Mouse (Mus musculus) E14TG2a.4 (cell line): Measurements from ENCODE around the gene Sdk2.

ENCODE experiments used
- H3K27me3 ChIP-seq: 2 replicates; pipeline ENCODE4 v1.6.1; 2014; ENCODE audit warnings: low read length, control low read depth; ENCODE audit not compliant: insufficient read depth
- H3K36me3 ChIP-seq: 2 replicates; pipeline ENCODE4 v1.6.1; 2014; ENCODE audit warnings: low read length, control low read depth; ENCODE audit not compliant: insufficient read depth
- H3K4me1 ChIP-seq: replicated peaks from 2 replicates; pipeline ENCODE4 v1.6.1; 2014; ENCODE audit warnings: low read depth, low read length, control low read depth
- H3K4me3 ChIP-seq: replicated peaks from 2 replicates; pipeline ENCODE4 v1.5.1; 2014; ENCODE audit warnings: mild to moderate bottlenecking, low read length
- H3K9me3 ChIP-seq: 2 replicates; pipeline ENCODE4 v1.6.1; 2014; ENCODE audit warnings: low read length, control low read depth
- CTCF ChIP-seq: conservative IDR thresholded peaks from 2 replicates; pipeline ENCODE4 v1.5.1; 2014; ENCODE audit warnings: low read length
- NANOG ChIP-seq: IDR thresholded peaks from 2 replicates; pipeline ENCODE4 v1.6.1; 2014; ENCODE audit warnings: borderline replicate concordance, low read length, mixed read lengths
- POU5F1 ChIP-seq: IDR thresholded peaks from 2 replicates; pipeline ENCODE4 v1.6.1; 2014; ENCODE audit warnings: low read length, borderline replicate concordance

Sdk2 gene

DNA sequence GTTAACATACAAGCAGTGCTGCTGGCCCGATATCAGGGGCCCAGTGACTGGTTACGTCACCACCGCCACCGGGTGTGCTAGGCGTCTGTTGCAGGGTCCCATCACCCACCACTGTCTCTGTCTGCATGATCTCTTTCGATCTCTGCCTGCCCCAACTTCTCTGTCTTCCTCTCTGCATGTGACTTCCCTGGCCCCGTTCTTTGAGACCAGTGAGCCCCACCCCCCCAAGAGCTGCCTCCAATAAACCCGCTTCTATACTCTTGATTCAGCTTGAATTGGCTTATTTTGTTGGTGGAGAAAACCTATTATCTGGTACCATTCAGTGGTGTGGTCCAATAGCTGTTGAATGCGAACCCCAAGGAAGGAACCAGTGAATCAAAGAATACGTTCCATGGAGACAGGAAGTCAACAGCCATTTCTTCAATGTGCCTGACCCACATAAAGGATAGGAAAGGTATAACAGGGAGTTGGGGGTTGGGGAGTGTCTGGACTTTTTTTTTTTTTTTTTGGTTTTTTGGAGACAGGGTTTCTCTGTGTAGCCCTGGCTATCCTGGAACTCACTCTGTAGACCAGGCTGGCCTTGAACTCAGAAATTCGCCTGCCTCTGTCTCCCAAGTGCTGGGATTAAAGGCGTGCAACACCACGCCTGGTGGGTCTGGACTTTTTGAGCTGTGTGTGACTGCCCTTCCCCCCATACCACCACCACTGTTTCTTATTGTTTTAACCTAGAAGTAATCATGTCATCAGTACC, 279.2 kb downstream of the Sdk2 start:
- Histone ChIP-seq H3K36me3 (no peaks in the 10 kb centered on the region), H3K4me1 (peaks cover 72% of the 10 kb centered on the region), H3K9me3 (no peaks in the 10 kb centered on the region), H3K27me3 (peaks cover 11% of the 10 kb centered on the region; the same call in 1 of the 2 replicates), H3K4me3 (no peak overlapping the region)
- TF ChIP-seq POU5F1 (no peak), NANOG (no peak), CTCF (no peak)

DNA sequence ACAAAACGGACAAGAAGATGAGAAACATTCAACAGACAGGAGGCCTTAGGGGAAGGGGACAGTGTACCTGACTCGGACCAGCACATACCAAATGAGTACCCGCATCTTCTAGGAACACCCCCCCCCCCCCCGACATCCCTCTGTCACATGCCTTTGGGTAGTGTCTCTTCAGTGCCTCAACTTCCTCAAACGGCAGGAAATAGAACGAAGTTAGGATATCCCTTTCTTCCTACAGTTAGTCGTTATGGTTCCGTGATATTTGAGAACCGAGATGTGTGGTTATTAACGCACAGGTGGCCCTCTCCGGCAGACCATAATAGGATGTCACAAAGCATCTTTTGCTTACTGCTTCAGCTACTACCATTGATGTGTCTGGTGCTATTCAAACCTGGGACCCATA, 279.8 kb downstream of the Sdk2 start:
- Histone ChIP-seq H3K4me1 (peaks cover 66% of the 10 kb centered on the region), H3K27me3 (peaks cover 8% of the 10 kb centered on the region; the same call in 1 of the 2 replicates)
- TF ChIP-seq NANOG (no peak), POU5F1 (no peak), CTCF (no peak)

DNA sequence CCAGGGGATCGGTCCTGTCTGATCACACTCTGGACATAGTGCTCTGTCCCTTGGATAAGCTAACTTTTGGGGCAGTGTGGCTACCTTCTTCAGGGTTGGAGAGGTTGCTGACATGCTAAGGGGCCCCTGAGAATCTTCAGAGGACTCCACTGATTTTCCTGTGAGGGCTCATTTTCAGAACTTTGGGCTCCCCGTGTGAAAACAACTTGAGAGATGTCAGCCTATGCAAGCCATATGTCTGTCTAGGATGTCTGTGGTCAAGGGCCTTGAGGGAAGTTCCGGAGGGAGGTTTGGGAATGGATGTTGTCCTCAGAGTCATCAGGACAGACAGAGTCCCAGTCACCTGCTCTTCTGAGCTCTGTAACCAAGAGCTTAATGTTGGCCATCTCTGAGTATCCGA, 280.5 kb downstream of the Sdk2 start:
- Histone ChIP-seq H3K9me3 (no peaks in the 10 kb centered on the region), H3K27me3 (peaks cover 7% of the 10 kb centered on the region; the same call in 1 of the 2 replicates), H3K36me3 (no peaks in the 10 kb centered on the region), H3K4me1 (peaks cover 62% of the 10 kb centered on the region), H3K4me3 (peak overlapping the region; percentile 72)
- TF ChIP-seq POU5F1: no peak
- TF ChIP-seq NANOG: no peak
- TF ChIP-seq CTCF: no peak

More for the DNA sequence above, 279.8 kb downstream of the Sdk2 start:
- H3K36me3 ChIP-seq: no peaks in the 10 kb centered on the region
- H3K9me3 ChIP-seq: no peaks in the 10 kb centered on the region
- H3K4me3 ChIP-seq: no peak overlapping the region

DNA sequence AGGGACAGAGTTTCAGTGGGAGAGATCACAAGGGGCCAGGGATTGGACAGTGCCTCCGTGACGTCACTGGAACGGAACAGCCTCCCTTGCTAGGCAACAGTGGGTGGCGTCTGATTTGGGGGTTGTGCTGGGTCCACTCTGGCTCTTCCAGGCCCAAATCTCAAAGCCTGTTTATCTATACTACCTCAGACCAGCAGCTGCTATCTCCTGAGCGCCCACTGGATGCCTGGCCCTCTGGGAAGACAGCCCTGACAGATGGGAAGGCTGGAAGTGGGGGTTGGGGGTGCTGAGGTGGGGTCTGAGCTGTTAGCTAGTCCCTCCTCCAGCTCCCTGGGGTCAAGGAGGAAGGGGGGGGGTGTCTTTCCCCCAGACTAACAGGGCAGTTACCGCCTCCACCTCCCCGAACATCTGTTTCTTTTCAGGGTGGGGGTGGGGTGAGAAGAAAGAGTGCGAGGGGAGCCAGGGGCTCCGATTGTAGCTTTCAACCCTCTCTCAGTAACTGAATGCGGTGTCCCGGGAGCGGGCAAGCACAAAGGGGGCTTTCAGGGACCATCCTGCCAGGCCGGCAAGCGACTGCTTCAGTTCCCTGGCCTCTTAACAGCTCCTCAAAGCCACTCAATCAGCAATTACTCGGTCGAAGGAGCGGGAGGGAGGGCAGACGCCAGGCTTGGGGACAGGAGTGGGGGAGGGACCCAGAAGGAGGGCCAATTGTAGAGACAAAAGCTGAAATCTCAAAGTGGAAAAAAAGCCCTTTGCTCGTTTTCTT, 281.3 kb downstream of the Sdk2 start:
- H3K9me3 ChIP-seq: no peaks in the 10 kb centered on the region
- H3K36me3 ChIP-seq: no peaks in the 10 kb centered on the region
- no peak for TF ChIP-seq CTCF
- TF ChIP-seq POU5F1: no peak
- TF ChIP-seq NANOG: no peak
- no peaks in the 10 kb centered on the region for H3K27me3 ChIP-seq
- peak overlapping the region; percentile 72 for H3K4me3 ChIP-seq
- H3K4me1 ChIP-seq: peaks cover 61% of the 10 kb centered on the region

- Histone ChIP-seq H3K9me3 (0 out of 2 replicates have a peak, but pooled peaks cover 4% of the 10 kb centered on the region), H3K4me1 (peaks cover 69% of the 10 kb centered on the region), H3K36me3 (no peaks in the 10 kb centered on the region)
Measured at GRCm38 (mm10) chr11:113784656-113785396, 282.0 kb downstream of the Sdk2 start.

GRCm38 (mm10) chr11:113782496-113782895, 284.4 kb downstream of the Sdk2 start:
- H3K27me3 ChIP-seq: 0 out of 2 replicates have a peak, but pooled peaks cover 3% of the 10 kb centered on the region
- 0 out of 2 replicates have a peak, but pooled peaks cover 4% of the 10 kb centered on the region for H3K9me3 ChIP-seq
- TF ChIP-seq NANOG: no peak
- no peak for TF ChIP-seq POU5F1
- TF ChIP-seq CTCF: no peak
- H3K4me1 ChIP-seq: peaks cover 73% of the 10 kb centered on the region
- no peak overlapping the region for H3K4me3 ChIP-seq
- no peaks in the 10 kb centered on the region for H3K36me3 ChIP-seq

More at GRCm38 (mm10) chr11:113784656-113785396, 282.0 kb downstream of the Sdk2 start:
- Histone ChIP-seq H3K4me3 (peak overlapping the region; percentile 72), H3K27me3 (0 out of 2 replicates have a peak, but pooled peaks cover 3% of the 10 kb centered on the region)
- TF ChIP-seq POU5F1 (no peak), NANOG (no peak), CTCF (no peak)

DNA sequence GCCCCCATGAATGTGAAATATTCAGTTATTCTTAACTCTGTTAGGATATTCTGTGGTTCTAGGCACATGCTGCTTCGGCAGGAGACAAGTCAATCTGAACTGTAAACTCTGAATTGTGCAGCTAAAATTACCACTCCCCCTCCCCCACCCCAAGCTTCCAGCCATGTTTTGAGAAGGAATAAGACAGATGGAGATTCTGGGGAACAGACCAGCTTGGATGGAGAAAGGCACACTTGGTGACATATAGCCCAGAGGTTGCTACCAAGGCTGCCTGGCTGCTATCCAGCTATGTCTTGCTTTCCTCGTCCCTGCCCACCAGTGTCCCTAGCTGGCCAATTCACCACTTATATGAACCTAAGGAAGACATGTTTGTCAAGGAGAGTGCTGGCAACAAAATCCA, 284.8 kb downstream of the Sdk2 start:
- TF ChIP-seq POU5F1: no peak
- TF ChIP-seq NANOG: no peak
- TF ChIP-seq CTCF: no peak
- H3K27me3 ChIP-seq: 0 out of 2 replicates have a peak, but pooled peaks cover 3% of the 10 kb centered on the region
- no peaks in the 10 kb centered on the region for H3K36me3 ChIP-seq
- H3K9me3 ChIP-seq: 0 out of 2 replicates have a peak, but pooled peaks cover 4% of the 10 kb centered on the region
- no peak overlapping the region for H3K4me3 ChIP-seq
- peaks cover 73% of the 10 kb centered on the region for H3K4me1 ChIP-seq

DNA sequence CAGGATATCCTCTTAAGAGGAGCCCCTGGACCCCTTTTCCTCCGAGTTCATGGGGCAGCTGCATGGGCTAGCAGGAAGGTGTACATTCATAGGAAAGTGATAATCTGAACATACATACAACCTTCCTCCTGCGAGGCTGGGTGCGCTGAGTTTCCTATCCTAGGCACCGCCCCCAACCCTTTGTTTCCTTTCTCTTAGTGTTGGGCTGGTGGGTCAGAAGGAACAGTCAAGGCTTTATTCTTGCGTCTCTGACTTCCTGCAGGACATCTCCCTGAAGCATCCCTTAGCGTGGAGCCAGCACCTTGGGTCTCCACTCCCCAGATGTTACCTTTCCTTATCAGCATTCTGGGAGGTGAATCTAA, 287.2 kb downstream of the Sdk2 start:
- Histone ChIP-seq H3K9me3 (0 out of 2 replicates have a peak, but pooled peaks cover 4% of the 10 kb centered on the region), H3K4me3 (peak overlapping the region; percentile 68), H3K36me3 (no peaks in the 10 kb centered on the region), H3K4me1 (peaks cover 54% of the 10 kb centered on the region), H3K27me3 (0 out of 2 replicates have a peak, but pooled peaks cover 3% of the 10 kb centered on the region)
- TF ChIP-seq POU5F1: no peak
- no peak for TF ChIP-seq CTCF
- no peak for TF ChIP-seq NANOG
